Mouse (Mus musculus) T-cell, adult 2 months (primary cell): ENCODE results near the gene Dock9.

Experiments
- DNase-seq: peaks from one replicate; pipeline ENCODE4 v3.0.0; 2022; ENCODE audit warnings: low spot score

The Dock9 gene

DNA sequence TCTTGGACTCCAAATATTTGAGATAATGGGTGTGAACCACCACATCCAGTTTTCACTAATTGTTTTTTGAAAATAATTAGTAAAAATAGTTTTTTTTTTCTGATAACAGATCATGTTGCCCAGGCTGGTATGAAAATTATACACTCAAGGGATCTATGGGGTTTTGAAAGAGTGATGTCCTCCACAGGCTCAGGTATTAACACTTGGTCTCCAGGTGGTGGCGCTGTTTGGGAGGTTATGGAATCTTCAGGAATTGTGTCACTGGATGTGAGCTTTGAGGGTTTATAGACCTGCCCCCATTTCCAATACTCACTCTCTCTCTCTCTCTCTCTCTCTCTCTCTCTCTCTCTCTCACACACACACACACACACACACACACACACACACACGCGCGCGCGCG is 177.5 kb downstream of the Dock9 start:
- no peak for DNase-seq

DNA sequence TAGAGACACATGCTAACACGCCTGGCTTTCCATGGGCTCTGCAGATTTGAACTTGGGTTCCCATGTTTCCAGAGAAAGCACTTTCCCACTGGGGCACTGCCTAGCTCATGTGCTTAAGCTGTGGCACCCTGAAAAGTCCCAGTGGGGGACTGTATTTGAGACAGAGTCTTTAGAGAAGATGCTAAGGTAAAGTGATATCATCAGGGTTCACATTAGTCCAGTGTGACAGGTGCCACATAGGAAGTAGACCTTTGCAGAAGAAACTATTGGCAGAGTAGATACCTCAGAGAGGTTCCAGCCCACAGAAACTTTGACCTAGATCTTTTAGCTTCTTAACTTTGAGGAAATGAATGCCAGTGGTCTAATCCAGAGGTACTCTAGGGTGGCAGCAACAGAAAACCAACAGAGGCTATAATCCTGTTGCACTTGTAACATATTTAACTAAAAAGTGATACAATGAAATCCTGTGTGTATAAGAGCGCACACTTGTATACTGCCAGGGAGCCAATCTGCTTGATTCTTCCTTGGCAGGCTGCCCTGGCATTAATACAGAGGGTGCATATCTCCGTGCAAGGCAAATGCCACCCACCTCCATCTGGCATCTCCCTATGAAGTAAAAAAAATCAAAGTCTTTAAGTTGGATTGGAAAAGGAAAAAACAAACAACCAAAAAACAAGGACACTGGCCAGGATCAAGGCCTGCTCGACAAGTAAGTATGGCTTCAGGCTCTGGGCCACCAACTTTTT is 179.8 kb downstream of the Dock9 start:
- DNase-seq: no peak

DNA sequence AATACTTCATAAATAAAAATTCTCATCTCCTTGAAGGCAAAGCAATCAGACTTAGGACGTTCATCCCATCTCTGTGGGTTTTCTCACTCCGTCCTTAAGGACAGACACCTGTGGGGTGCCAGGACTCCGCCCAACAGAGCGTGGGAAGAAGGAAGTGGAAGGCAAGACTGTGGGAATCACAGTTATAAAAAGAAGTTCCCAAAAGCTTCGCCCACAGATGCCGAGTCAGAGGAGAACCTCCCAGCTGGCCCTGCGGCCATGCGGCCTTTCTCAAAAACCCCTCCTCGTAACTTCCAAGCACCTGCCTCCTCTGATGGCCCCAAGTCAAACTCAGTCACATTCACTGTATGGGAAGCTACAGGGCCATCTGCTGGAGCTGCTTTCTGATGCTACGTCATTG is 182.2 kb downstream of the Dock9 start:
- DNase-seq: no peak

DNA sequence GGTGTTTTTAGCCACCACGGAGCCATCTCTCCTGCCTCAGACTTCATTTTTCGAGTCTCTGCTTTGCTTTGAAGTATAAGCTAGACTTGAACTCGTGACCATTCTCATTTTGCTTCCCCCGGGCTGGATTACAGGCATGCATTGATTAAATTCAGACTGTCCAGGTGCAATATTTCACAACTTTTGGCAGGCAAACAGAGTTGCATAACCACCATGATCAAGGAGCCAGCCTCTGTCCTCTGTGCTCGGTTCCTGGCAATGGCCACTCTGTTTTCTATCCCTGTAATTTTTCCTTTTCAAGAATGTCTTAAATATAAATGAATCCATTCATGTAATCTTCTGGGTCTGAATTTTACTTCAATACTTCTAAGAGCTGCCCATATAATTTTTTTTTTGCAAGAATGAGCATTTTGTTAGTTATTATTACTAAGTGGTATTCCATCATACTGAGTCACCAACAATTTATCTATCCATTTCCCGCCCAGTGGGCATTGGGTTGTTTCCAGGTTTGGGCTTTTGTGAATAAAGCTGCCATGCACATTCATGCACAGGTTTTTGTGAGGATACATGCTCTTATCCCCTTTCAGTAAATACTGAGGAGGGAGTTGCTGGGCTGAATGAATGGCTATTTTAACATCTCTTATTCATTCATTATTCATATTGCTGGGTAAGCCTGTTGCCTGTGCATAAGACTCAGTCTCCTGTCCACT is 183.0 kb downstream of the Dock9 start:
- no peak for DNase-seq

DNA sequence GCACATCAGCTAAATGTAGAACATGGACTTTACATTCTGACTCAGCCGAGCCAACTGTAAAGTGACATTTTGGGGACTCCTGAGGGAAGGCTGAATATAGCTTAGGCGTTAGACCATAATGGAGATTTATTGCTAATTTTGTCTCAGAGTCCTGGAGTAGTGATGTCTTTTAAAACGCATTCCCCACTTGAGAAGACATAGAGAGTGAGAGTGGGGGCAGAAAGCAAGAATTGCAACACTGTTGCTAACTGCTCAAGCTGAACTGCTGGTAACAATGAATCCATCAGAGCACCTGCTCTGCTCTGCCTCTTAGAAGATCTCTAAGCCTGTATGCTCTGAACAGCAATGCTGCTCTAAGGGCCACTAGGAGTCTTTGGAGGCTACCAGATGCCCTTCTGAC is 184.1 kb downstream of the Dock9 start:
- DNase-seq: no peak

DNA sequence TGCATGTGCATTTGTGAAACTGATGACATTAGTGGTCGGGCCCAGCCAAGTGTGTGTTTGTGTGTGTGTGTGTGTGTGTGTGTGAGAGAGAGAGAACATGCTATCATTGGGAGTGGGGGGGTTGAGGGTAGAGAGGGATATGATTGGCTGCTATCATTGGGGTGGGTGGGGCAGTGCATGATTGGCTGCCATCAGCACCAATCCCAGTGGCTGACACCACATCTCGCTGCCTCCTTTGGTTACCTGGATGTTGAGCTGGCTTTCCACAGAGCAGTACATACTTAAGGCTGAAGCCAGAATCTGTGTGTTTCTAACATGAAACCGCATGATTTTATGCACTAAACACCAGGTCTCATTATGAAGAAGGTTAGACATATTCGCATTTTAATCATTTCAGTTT is 184.7 kb downstream of the Dock9 start:
- no peak for DNase-seq

DNA sequence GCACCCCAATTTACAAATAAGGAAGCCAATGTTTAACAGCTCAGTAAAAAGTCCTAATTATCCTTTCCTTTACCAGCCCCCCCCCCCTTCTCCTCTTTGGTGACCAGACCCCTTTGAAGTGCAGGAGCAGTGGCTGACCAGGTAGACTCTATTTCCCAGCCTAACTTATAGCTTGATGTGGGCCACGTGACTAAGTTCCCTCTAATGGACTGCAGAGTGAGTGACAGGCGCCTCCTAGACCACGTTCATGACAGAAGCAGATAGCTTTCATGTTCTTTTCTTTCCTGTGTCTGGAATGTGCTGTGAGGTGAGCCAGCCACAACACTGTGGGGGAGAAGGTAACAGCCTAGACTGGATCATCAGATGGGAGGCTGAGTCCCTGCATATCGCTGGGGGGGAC is 186.1 kb downstream of the Dock9 start:
- DNase-seq: no peak

DNA sequence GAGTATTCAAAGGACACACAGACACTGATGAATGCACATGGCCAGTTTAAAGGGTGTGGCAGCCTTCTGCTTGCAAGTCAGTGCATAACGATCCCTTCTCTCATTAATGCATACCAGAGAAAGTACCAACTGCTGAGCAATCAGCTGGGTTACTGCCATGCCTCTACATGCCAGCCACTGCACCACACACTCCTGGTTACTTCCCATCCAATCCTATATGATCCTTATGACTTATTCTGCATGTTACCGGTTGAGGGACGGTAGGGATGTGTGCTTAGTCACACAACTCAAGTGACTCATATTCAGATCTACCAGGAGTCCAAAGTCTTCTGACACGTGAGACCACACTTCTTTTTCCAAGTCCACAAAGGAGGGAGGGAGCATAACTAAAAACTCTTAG is 186.5 kb downstream of the Dock9 start:
- no peak for DNase-seq

DNA sequence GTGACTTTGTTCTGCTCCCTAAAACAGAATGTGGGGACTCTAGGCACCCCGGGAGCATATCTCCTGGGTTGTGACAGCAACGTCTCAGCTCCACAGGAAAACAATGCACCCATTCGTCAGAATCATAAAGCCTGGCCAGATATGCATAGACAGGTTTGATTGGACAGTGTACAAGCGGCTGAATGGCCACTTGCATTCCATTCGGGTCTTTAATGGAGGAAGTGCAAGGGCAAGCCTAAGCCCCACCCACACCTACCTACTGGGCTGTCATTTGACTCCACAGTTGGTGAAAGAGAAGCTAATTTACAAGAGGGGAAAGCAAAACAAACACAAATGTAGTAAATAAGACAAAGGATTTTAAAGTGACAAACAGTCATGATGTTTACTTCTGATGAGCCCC is 189.1 kb downstream of the Dock9 start:
- DNase-seq: no peak

DNA sequence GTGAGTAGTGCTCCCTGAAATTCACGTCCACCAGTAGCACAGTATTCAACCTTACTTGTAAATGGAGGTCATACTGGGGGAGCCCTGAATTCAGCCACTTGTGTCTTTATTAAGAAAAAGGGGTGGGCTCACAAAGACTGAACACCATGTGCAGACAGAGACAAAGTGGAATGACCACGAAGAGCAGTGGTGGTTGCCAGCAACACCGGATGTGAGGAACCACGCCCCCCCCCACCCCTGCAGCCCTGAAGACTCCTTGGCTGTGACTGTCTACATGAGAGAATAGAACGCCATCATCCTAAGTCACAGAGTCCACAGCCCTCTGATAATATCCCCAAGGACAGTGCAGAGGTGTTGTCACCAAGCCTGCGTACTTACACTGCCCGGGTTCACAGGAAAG is 191.2 kb downstream of the Dock9 start:
- no peak for DNase-seq

DNA sequence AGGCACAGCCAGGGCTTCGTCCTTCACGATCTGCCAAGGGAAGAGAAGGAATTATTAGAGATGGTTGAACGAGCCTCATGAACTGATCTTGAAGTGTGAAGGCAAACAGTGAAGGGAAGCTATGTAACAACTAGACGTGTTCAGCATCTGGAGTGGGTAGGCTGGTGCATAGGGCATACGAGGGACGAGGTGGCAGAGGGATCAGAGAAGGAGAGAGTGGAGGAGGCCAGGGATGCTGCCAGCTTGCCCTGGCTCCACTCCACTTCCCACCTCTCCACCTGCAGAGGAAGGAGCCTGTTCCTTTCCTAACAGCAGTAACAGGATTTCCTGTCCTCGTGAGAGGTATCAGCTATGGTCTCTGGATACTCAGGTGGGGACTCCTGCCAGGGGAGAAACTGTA is 192.4 kb downstream of the Dock9 start:
- no peak for DNase-seq

DNA sequence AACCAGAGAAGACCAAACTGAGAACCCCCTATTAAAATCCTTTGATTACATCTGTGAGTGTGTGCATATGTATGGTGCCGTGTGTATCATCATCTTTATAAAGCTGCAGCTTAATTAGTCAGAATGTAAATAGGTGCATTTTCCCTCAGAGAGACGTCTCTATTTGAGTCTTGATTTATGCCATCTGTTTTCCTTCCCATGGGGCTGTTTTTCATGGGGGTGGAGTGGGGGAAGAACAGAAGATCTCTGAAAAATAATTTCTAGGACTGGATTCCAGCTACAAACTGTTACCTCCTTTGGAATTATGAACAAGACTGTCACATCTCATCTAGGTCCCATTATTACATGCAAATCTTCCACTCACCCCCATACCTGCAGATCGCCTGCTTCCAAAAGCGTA is 193.1 kb downstream of the Dock9 start:
- DNase-seq: no peak

DNA sequence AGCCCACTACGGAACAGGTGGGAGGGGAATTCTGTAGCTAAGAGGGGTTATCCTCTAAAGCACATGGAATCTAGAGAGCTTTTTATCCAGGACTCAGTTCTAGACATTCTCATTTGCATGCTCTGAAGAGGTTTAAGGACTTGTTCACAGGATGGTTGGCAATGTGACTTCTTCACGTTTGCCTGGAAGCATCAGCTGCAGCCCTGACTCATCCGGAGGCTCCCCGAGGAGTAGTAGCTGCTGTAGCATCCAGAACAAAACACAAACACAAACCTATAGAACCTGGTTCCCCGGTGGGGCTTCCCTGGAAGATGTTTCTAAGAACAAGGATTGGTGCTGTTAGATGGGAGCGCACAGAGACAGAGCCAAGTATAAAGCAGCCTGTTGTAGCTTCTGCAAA is 195.0 kb downstream of the Dock9 start:
- DNase-seq: no peak

DNA sequence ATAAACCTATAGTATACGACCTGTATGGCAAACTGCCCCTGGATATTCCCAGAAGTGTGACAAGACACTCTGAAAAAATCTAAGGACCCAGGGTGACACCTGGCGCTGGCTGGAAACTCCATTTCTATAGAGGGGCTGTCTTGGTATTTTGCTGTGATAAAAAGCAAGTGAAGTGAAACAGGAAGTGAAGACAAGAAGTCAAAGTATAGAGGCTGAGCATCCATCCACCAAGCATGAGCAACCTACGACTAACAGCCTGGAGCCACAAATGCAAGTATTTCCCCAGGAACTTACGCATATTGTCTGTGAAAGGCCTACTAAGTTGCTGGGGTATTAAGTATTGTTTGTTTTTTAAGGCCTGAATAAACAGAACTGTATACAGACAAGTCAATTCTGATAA is 197.1 kb downstream of the Dock9 start:
- no peak for DNase-seq

DNA sequence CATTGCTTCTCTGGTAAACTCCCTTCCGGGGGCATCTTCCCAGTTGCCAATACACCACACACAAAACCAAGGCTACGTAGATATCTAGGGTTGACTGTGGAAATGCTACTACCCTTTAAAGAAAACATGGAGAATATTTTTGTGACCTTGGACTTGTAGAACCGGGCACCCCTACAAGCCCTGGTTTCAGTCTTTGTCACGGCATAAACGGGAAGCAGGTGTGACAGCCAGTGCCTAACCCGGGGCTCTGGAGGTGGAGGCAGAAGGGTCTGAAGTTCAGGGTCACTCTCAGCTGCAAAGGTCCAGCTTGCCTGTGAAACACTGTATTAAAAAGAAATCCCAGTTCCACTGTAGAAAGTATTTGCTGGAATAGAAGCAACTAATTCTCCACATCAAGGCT is 200.6 kb downstream of the Dock9 start:
- no peak for DNase-seq

DNA sequence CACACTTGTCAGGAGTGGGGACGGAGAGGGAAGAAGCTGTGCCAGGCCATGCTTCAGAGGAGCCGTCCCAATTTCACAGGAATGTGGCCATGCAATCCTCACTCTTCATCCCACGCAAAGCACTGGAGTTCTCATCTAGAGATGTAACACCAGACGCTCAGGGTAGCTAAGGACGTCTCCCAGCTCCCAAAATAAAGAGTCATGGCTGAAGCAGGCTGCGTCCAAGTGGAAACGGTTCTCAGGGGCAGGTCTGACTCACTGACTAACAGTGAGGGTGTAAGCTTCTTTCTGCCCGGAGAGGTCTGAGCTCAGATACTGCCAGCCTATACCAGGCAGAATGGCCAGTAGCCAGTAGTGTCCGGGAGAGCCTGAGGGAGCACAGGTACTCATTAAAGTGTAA is 201.0 kb downstream of the Dock9 start:
- DNase-seq: no peak

DNA sequence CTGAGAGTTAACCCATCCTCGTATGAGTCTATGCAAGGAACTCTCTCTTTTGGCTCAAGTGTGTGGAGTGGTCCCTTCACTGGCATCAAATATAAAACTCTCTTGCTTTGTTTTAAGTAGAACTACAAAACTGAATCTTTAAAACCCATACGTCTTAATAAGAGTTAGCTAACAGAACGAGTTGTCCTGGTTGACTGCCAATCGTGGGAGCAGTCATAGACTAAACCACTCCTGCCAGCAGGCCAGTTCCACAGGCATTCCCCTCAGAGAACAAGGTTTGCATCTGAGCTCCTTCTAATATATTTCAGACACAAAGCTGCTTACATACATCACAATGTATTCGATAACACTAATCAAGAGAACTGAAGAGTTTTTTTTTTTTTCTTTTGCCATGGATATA is 203.0 kb downstream of the Dock9 start:
- no peak for DNase-seq

DNA sequence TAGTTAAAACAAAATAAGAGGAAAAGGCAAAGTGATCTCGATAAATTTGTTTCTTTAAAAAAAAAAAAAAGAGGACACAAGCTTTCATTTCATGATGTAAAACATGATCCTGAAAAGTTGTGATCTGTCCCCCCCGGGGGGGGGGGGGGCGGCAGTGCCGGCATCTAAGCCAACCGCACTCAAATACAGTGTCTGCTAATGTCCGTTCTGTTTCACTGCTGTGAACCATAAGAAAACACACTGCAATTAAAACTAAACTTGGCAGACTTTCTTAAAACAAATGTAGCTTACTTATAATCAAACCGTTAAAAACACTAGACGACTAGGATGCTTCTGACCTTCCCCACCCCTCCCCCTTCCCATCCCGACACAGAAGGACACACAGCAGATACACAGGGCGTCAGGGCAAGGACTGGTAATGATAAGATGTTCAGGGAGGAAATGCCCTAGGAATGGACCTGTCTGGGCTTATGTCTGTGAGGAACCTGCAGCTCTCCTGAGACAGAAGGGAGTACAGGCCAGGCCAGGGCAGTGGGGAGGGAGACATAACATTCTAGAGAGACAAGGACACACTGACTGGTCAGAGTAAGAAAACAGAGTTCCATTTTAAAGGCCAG is 204.2 kb downstream of the Dock9 start:
- DNase-seq: no peak

DNA sequence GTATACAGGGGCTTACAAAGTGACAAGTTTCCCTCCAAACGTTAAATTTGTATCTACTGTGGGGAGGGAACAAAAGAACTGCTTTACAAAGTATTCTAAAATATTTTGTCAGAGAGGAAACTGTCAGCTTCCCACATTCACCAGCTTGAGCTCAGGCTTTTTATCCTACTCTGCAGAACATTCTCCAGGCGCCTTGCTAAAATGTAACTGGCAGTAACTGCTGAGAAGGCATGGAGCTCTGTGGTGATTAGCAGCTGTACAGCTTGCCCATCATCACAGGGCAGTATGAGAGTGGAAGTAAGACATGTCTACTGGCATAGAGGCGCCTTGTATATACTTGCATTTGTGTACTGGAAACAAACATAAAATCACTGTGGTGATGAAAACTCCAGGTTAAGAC is 204.7 kb downstream of the Dock9 start:
- no peak for DNase-seq

DNA sequence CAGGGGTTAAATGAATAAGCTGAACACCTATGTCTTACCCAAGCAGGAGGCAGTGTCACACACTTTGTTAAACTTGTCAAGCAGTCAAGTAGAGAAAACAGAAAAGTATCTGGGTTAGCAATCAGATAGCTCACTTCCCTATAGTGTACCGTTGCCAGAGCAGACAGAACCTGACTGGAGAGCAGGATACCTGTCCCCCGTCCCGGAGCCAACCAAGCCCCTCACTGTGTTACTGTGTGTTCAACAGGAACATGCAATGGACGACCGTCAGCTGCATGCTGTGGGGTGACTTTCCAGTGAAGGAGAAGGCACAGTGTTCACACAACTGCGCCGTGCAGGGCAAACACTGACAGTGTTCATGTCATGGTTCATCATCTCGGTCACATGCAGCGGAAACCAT is 205.3 kb downstream of the Dock9 start:
- no peak for DNase-seq

DNA sequence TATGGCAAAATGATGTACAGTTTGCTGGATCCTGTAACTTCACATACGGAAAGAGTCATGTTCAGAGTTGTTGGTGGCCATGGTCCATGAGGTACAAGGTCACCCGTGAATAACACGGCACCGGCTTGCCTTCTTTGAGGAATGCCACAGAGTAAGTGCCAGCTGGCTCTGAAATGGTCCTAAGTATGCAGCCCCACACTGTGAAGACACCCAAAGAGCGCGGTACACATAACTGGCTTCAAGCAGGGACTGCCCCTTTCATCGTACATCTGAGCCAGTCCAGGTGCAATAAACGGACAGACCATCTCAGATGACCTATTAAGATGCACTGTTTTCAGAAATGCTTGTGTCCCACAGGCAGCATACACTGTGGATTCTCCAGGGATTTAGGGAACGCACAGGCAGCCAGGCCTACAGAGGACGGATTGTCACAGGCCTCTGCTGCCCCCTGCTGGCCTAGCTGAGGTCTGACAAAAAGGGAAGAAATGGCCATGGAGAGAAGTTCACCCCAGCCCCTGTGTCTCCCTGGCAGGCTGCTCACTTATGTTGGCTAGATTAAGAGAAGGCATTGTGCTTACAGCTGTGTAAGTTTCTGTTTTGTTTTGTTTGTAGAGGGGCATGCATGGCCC is 208.4 kb downstream of the Dock9 start:
- peak; percentile 36 for DNase-seq

DNA sequence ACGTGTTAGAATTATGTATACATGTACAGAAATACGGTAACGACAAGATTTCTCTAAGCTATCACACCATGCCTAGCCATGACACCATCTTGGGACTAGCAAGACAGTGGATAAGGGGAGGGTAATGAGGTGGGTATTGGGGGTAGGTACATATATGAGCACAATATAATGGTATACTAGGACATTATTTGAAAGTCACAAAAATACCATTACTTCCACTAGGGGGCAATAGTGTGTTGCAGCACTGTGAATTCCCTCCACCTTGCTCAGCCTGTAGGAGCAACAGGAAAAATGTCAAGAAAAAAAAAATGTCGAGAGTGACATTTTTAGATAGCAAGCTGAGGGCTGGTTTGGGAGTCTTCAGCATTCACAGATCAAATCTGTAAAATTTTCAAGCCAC is 209.2 kb downstream of the Dock9 start:
- no peak for DNase-seq
